Mouse (Mus musculus) liver, embryonic 16.5 days (tissue): ENCODE measurements around the gene Apoc1. TPM values are rescaled to one million over a fixed set of nuclear protein-coding genes. Genes with fewer than 3 reads are reported as not detected.
A peak's percentile ranks its signal among the peaks of the same experiment; 100 is the strongest.

Experiments
- ATAC-seq: fragments of 200-750 bp; cut with Nextera tagmentation; 2 replicates; pipeline ENCODE4 v1.8.0; 2017; ENCODE audit warnings: low read depth, mild to moderate bottlenecking, moderate number of reproducible peaks, moderate library complexity
- H3K27ac ChIP-seq: fragments of 300-500 bp; sonication (generic); 2 replicates; pipeline ENCODE4 v1.5.1; 2014; ENCODE audit warnings: mild to moderate bottlenecking, low read length
- H3K27me3 ChIP-seq: fragments of 300-500 bp; sonication (generic); 2 replicates; pipeline ENCODE4 v1.6.1; 2014; ENCODE audit warnings: low read depth, low read length, mixed read lengths; ENCODE audit not compliant: control insufficient read depth, insufficient read depth
- H3K36me3 ChIP-seq: fragments of 300-500 bp; sonication (generic); 2 replicates; pipeline ENCODE4 v1.6.1; 2014; ENCODE audit warnings: mild to moderate bottlenecking; ENCODE audit not compliant: control insufficient read depth, insufficient read depth
- H3K4me1 ChIP-seq: fragments of 300-500 bp; sonication (generic); 2 replicates; pipeline ENCODE4 v1.6.1; 2014; ENCODE audit warnings: low read depth, low read length, mixed read lengths; ENCODE audit not compliant: control insufficient read depth
- H3K4me2 ChIP-seq: fragments of 300-500 bp; sonication (generic); 2 replicates; pipeline ENCODE4 v1.6.1; 2014; ENCODE audit warnings: low read depth, low read length, mixed read lengths
- H3K4me3 ChIP-seq: fragments of 300-500 bp; sonication (generic); 2 replicates; pipeline ENCODE4 v1.5.1; 2014; ENCODE audit warnings: low read depth, mild to moderate bottlenecking, low read length
- H3K9ac ChIP-seq: fragments of 300-500 bp; sonication (generic); 2 replicates; pipeline ENCODE4 v1.6.1; 2014; ENCODE audit warnings: low read depth, low read length
- H3K9me3 ChIP-seq: fragments of 300-500 bp; sonication (generic); replicated peaks from 2 replicates; pipeline ENCODE4 v1.6.1; 2016; ENCODE audit warnings: low read length; ENCODE audit not compliant: control insufficient read depth
- WGBS: fragments of 180-500 bp; shearing (Covaris S2); extraction: QIAGEN DNeasy Blood & Tissue Kit; methylation state at CpG from one replicate; pipeline ENCODE4 v1.1.7; 2014; ENCODE audit not compliant: insufficient replicate concordance; 5-methylcytosine and 5-hydroxymethylcytosine counted together
- polyA plus RNA-seq: library from polyadenylated mRNA; unstranded; fragments of >200 nt; fragmentation: Nextera tagmentation; extraction: Ambion mirVana; gene quantifications from 2 replicates; pipeline ENCODE4 v1.2.1, GENCODE M21; 2015

Apoc1 gene
- polyA plus RNA-seq, 1 experiment from 2014 or later = 984 TPM

DNA sequence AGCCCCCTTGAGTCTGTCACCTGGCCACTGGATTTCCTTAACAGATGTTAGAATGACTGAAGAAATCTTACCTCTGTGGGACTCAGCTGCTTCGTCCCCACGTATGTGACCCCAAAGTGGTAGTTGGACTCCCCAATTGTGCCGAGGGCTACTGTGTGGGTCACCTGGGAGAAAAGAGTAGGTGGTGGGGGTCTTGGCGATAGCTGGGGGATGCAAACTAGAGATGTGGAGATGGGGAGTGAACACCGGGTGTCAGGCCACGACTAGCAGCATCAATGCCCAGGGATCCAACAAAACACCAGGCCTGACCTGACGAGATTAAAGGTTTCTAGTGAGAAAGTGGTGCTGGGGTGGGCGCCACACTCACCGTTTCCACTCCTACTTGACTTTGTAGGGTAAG, 21.1 kb upstream of the Apoc1 start:
- Histone ChIP-seq H3K9ac (no peak overlapping the region), H3K9me3 (no peaks in the 10 kb centered on the region), H3K4me1 (peaks cover 24% of the 10 kb centered on the region), H3K4me3 (no peak overlapping the region), H3K27me3 (no peaks in the 10 kb centered on the region), H3K36me3 (peaks cover 32% of the 10 kb centered on the region), H3K4me2 (no peak overlapping the region), H3K27ac (no peak overlapping the region)
- 71% methylated on average over 9 of the region's 9 CpGs for WGBS
- ATAC-seq = no peak

DNA sequence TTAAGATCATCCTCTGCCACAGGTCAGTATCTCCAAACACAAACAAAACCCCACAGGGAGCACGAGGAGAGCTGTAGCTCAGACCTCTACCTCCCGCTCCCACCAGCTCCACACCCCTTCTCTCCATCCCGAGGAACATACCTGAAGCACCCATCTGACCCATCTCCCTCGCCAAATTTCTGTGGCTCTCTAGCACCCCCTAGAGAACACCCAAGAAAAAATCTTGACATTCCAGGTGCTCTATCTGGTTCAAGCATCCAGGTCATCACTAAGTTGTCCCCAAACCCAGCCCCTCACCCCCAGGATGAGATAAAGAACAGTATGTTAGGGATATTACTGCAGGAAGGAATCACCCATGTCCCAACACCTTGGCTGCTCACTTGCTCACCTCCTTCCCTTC, 20.7 kb upstream of the Apoc1 start:
- H3K9me3 ChIP-seq = no peaks in the 10 kb centered on the region
- no peak overlapping the region for H3K4me2 ChIP-seq
- H3K27ac ChIP-seq = no peak overlapping the region
- ATAC-seq = no peak
- no peak overlapping the region for H3K9ac ChIP-seq
- H3K36me3 ChIP-seq = peaks cover 32% of the 10 kb centered on the region
- WGBS = 40% methylated on average over 4 of the region's 4 CpGs
- H3K4me1 ChIP-seq = peaks cover 24% of the 10 kb centered on the region
- no peaks in the 10 kb centered on the region for H3K27me3 ChIP-seq
- H3K4me3 ChIP-seq = no peak overlapping the region

DNA sequence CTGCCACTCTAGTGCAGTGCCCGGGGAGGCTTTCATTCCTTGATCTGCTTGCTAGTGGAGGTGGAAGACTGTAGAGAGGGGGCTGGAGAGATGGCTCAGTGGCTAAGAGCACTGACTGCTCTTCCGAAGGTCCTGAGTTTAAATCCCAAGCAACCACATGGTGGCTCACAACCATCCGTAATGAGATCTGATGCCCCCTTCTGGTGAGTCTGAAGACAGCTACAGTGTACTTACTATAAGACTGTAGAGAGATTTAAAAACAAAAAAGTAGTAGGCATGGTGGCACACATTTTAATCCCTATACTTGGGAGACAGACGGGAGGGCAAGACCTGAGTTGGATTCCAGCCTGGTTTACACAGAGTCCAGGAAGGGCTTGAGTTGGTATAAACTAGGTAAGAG, 20.0 kb upstream of the Apoc1 start:
- Histone ChIP-seq H3K36me3 (peaks cover 32% of the 10 kb centered on the region), H3K4me1 (peaks cover 24% of the 10 kb centered on the region)
- no peak for ATAC-seq

DNA sequence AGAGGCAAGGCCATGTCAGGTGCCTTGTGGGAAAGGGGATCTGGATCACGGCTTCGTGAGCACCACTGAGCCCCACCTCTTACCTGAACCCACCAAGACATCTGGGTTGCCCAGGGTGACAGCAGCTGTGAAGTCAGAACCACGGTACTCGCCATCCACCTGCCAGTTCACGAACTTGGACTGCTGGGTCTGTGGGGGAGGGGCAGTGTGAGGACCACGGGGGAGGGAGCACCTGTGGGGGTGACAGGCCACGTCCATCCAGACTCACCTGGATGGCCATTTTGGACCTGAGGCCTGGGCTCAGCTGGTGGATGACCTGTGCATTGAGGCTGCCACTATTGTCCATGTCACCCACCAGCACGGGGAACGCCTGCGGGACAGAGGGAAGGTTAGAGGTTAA, 18.2 kb upstream of the Apoc1 start:
- Histone ChIP-seq H3K4me2 (no peak overlapping the region), H3K4me3 (no peak overlapping the region), H3K4me1 (peaks cover 16% of the 10 kb centered on the region), H3K27ac (no peak overlapping the region), H3K27me3 (no peaks in the 10 kb centered on the region), H3K9me3 (no peaks in the 10 kb centered on the region), H3K9ac (no peak overlapping the region), H3K36me3 (peaks cover 32% of the 10 kb centered on the region)
- ATAC-seq = no peak
- 73% methylated on average over 10 of the region's 10 CpGs for WGBS

More for the DNA sequence above, 20.0 kb upstream of the Apoc1 start:
- Histone ChIP-seq H3K9ac (no peak overlapping the region), H3K27me3 (no peaks in the 10 kb centered on the region), H3K4me3 (no peak overlapping the region), H3K9me3 (no peaks in the 10 kb centered on the region), H3K4me2 (no peak overlapping the region), H3K27ac (no peak overlapping the region)
- 71% methylated on average over 4 of the region's 4 CpGs for WGBS

DNA sequence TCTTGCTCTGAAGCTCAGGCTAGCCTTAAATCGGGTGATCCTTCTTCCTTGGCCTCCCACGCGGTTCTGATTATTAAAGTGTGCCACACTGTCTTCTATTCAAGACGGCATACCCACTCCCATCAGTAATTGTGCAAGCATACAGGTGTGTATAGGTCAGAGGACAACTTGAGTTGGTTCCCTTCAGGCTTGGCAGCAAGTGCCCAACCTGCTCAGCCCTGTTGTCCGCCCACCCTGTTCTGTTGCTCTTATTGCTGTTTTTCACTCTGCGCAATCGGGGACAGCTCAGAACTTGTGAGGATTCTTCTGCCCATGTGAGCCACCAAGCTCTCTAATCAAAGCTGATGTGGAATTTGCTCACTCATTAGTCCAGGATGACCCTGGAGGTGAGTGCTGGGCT, 12.8 kb upstream of the Apoc1 start:
- Histone ChIP-seq H3K9ac (no peak overlapping the region), H3K27ac (no peak overlapping the region), H3K4me3 (no peak overlapping the region), H3K4me1 (peaks cover 18% of the 10 kb centered on the region), H3K36me3 (peaks cover 7% of the 10 kb centered on the region), H3K4me2 (no peak overlapping the region), H3K9me3 (no peaks in the 10 kb centered on the region), H3K27me3 (no peaks in the 10 kb centered on the region)
- WGBS = 83% methylated on average over 7 of the region's 7 CpGs
- no peak for ATAC-seq

DNA sequence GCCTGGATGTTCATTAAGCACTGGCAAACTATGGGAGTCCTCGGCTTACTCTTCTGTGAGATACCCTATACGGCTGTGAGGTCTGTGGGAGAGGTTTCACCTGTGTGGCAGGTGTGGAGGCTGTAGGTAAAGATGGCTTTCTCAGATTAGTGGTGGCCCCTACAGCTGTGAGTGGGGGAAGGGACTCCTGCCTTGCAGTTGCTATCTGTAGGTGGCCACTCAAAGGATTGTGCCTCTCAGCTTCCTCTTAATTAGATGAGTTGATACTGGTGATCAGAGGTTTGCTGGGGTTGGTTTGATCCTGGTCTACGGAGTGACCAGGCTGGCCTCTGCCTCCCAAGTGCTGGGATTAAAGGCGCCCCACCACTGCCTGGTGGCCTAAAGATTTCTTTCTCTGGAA, 12.0 kb upstream of the Apoc1 start:
- 77% methylated on average over 4 of the region's 4 CpGs for WGBS
- peaks cover 7% of the 10 kb centered on the region for H3K36me3 ChIP-seq
- no peak overlapping the region for H3K9ac ChIP-seq
- H3K4me3 ChIP-seq = no peak overlapping the region
- no peak overlapping the region for H3K4me2 ChIP-seq
- H3K9me3 ChIP-seq = no peaks in the 10 kb centered on the region
- H3K27me3 ChIP-seq = no peaks in the 10 kb centered on the region
- no peak overlapping the region for H3K27ac ChIP-seq
- no peak for ATAC-seq
- peaks cover 26% of the 10 kb centered on the region for H3K4me1 ChIP-seq

DNA sequence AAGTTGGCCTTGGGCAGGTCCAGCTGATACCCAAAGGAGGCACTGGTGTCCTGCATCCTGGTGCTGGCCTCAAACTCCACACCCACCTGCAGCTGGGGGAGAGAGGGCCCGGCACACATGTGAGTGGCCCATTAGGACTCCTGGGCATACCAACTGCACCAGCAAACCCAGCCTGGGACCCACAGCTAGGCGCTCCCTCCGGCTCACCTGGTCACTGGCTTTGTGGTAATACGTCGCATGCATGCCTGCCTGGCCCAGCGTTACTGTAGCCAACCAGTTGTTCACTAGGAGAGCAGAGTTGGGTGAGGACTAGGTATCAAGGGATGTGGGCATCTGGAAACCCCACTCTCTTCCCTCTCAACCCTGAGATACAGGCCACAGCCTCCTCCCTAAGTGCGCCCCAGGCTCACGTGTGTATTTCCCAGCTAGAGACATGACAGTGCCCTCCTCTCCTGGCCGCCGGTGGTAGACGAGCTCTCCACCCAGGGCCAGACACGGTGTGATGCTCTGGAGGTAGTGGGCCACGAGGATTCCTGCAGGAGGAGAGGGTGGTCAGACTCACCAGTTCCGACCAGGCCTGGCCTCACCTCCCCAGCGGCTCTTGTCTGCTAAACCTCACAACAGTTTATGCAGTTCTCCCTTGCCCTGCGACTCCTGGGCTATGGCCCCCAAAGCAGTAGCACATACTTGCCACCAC, 10.5 kb upstream of the Apoc1 start:
- 71% methylated on average over 16 of the region's 16 CpGs for WGBS
- no peaks in the 10 kb centered on the region for H3K27me3 ChIP-seq
- H3K4me2 ChIP-seq = no peak overlapping the region
- peaks cover 31% of the 10 kb centered on the region for H3K4me1 ChIP-seq
- no peak overlapping the region for H3K4me3 ChIP-seq
- ATAC-seq = no peak
- H3K27ac ChIP-seq = no peak overlapping the region
- H3K36me3 ChIP-seq = no peaks in the 10 kb centered on the region; the same call in 1 of the 2 replicates
- no peaks in the 10 kb centered on the region for H3K9me3 ChIP-seq
- no peak overlapping the region for H3K9ac ChIP-seq

DNA sequence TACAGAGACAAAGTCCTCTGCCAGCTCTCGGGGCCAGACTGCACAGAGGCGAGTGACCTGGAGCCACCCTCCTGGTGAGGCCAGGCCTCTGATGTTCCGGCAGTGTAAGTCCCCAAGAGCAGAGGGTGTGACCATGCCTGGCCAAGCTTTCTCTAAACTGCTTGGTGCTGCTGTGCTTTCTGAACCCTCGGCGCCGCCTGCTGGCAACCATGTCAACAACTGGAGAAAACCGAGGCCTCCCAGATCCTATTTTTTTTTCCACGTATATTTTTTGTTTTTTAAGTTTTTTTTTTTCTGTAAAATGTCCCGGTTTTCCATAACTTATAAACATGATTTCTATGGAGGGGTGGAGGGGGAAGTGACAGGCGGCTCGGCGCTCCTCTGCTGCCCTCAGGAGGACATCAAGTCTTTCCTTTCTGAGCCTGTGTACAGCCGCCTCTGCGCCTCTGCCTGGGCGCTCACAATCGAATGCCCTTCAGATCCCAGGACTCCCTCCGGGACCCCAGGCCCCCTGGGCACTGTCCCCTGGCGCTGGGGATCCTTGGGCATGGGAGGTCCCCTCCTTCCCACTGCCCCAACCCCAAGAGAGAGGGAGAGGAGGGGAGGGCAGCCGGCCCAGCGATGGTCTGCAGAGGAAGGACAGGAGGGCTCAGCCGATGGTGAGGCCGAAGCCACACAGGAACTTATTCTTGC, 8.8 kb upstream of the Apoc1 start:
- Histone ChIP-seq H3K27ac (peak overlapping the region; percentile 79), H3K4me1 (peaks cover 35% of the 10 kb centered on the region), H3K9ac (0 out of 2 replicates have a peak overlapping the region, but pooled peaks have one; percentile 39), H3K4me2 (no peak overlapping the region), H3K4me3 (no peak overlapping the region), H3K27me3 (no peaks in the 10 kb centered on the region), H3K36me3 (peaks cover 5% of the 10 kb centered on the region; the same call in 1 of the 2 replicates), H3K9me3 (no peaks in the 10 kb centered on the region)
- 16% methylated on average over 22 of the region's 22 CpGs for WGBS
- ATAC-seq = peak; percentile 82
